Mouse (Mus musculus): ENCODE results near the gene F3. TPM values are rescaled to one million over a fixed set of nuclear protein-coding genes. Genes with fewer than 3 reads are reported as not detected.
A peak's percentile ranks its signal among the peaks of the same experiment; 100 is the strongest.
"Not testable (repeated sequence)": the region's sequence is repeated elsewhere in the genome, so short reads cannot be mapped to it uniquely, and the experiment has no call there.

Gene F3
- total and polyA plus RNA-seq, 3 experiments = not detected

GRCm38 (mm10) chr3:121737901-121738300 lies 14.6 kb downstream of the F3 start:
- no peaks in the 10 kb centered on the region for H3K4me1 ChIP-seq (ENCODE audit: control insufficient read depth in 1 of 2, insufficient read depth in 2 of 2, low read length in 2 of 2)
- no peak for TF ChIP-seq MXI1 (IDR thresholded peaks at IDR 0.05; ENCODE audit: low read depth, low read length)
- TF ChIP-seq RAD21 (IDR thresholded peaks at IDR 0.05; ENCODE audit: low read depth, low read length) = no peak
- no peak for TF ChIP-seq SMC3 (IDR thresholded peaks at IDR 0.05; ENCODE audit: low read depth, low read length)
- H3K4me3 ChIP-seq (ENCODE audit: control insufficient read depth in 1 of 2, insufficient read depth in 1 of 2, low read depth in 2 of 2, low read length in 2 of 2) = no peak overlapping the region
- H3K9ac ChIP-seq (ENCODE audit: control insufficient read depth, low read depth, low read length, poor library complexity, severe bottlenecking) = no peak overlapping the region
- no peaks in the 10 kb centered on the region for H3K27me3 ChIP-seq (ENCODE audit: control insufficient read depth in 1 of 2, insufficient read depth in 2 of 2, low read length in 2 of 2)
- no peaks in the 10 kb centered on the region for H3K36me3 ChIP-seq (ENCODE audit: control insufficient read depth in 1 of 2, insufficient read depth in 2 of 2, low read length in 2 of 2)
- no peak for DNase-seq (ENCODE audit: low read depth, low spot score)
- no peaks in the 10 kb centered on the region for H3K79me2 ChIP-seq (ENCODE audit: control insufficient read depth, insufficient read depth, low read length, poor library complexity)
- no peak overlapping the region for H3K27ac ChIP-seq (ENCODE audit: control insufficient read depth, low read depth, low read length)
- no peaks in the 10 kb centered on the region for H3K9me3 ChIP-seq (replicated peaks; ENCODE audit: insufficient read depth, low read length)

GRCm38 (mm10) chr3:121738742-121739342 lies 15.5 kb downstream of the F3 start:
- H3K27ac ChIP-seq (ENCODE audit: control insufficient read depth, low read depth, low read length) = no peak overlapping the region
- H3K36me3 ChIP-seq (ENCODE audit: control insufficient read depth in 1 of 2, insufficient read depth in 2 of 2, low read length in 2 of 2) = no peaks in the 10 kb centered on the region
- H3K4me3 ChIP-seq (ENCODE audit: control insufficient read depth in 1 of 2, insufficient read depth in 1 of 2, low read depth in 2 of 2, low read length in 2 of 2) = no peak overlapping the region
- no peak overlapping the region for H3K9ac ChIP-seq (ENCODE audit: control insufficient read depth, low read depth, low read length, poor library complexity, severe bottlenecking)
- H3K27me3 ChIP-seq (ENCODE audit: control insufficient read depth in 1 of 2, insufficient read depth in 2 of 2, low read length in 2 of 2) = no peaks in the 10 kb centered on the region
- H3K79me2 ChIP-seq (ENCODE audit: control insufficient read depth, insufficient read depth, low read length, poor library complexity) = no peaks in the 10 kb centered on the region
- no peak for TF ChIP-seq SMC3 (IDR thresholded peaks at IDR 0.05; ENCODE audit: low read depth, low read length)
- H3K4me1 ChIP-seq (ENCODE audit: control insufficient read depth in 1 of 2, insufficient read depth in 2 of 2, low read length in 2 of 2) = no peaks in the 10 kb centered on the region
- DNase-seq (ENCODE audit: low read depth, low spot score) = no peak
- H3K9me3 ChIP-seq (replicated peaks; ENCODE audit: insufficient read depth, low read length) = no peaks in the 10 kb centered on the region

DNA sequence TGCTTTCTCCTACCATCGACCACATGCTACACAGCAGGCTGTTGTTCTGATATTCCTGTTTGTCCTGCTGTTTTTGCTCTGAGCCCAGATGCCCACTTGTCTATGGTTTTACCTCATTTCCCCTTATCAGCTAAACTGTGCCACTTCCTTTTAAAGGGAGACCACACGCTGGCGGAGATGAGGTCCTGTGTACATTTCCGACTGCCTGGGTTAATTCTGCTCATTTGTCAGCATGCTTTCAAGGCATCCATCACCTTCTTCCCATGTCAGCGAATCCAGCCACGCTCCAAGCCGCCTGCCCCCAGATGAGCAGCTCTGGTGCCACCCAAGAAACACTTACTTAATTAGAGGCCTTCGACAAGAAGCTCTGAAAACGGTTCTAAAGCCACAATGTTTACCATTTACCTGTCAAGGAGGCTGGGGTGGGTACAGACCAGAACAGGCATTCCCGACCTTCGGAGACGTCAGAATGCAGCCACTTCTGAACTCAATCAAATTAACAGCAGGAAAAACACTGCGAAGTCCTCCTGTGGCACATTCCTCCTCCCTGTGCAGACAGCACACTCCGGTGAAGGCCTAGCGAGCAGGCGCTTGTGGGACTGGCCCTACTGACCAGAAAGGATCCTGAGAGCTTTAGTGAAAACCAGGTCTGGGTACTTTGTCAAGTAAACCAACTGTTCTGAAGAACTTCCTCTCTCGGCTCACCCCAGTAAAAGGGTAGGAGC lies 16.3 kb downstream of the F3 start:
- no peaks in the 10 kb centered on the region for H3K9me3 ChIP-seq (replicated peaks; ENCODE audit: insufficient read depth, low read length)
- H3K4me3 ChIP-seq (ENCODE audit: control insufficient read depth in 1 of 2, insufficient read depth in 1 of 2, low read depth in 2 of 2, low read length in 2 of 2) = no peak overlapping the region
- no peak overlapping the region for H3K9ac ChIP-seq (ENCODE audit: control insufficient read depth, low read depth, low read length, poor library complexity, severe bottlenecking)
- H3K27ac ChIP-seq (ENCODE audit: control insufficient read depth, low read depth, low read length) = no peak overlapping the region
- H3K27me3 ChIP-seq (ENCODE audit: control insufficient read depth in 1 of 2, insufficient read depth in 2 of 2, low read length in 2 of 2) = no peaks in the 10 kb centered on the region
- H3K4me1 ChIP-seq (ENCODE audit: control insufficient read depth in 1 of 2, insufficient read depth in 2 of 2, low read length in 2 of 2) = no peaks in the 10 kb centered on the region
- DNase-seq (ENCODE audit: low read depth, low spot score) = peak; percentile 11
- TF ChIP-seq JUND (IDR thresholded peaks at IDR 0.05; ENCODE audit: low read depth, low read length) (no peak), MAFK (IDR thresholded peaks at IDR 0.05; ENCODE audit: borderline replicate concordance, low read depth, low read length) (no peak), GATA1 (IDR thresholded peaks at IDR 0.05; ENCODE audit: low read depth, low read length) (no peak), NELFE (IDR thresholded peaks at IDR 0.05; ENCODE audit: low read depth, low read length) (no peak), GABPA (IDR thresholded peaks at IDR 0.05; ENCODE audit: low read depth, low read length) (no peak), MXI1 (IDR thresholded peaks at IDR 0.05; ENCODE audit: low read depth, low read length) (no peak), POLR2A (IDR thresholded peaks at IDR 0.05; ENCODE audit: control insufficient read depth in 1 of 2, insufficient read depth in 1 of 2, low read depth in 1 of 2, low read length in 2 of 2, poor library complexity in 1 of 2) (no peak), RCOR1 (IDR thresholded peaks at IDR 0.05; ENCODE audit: low read depth, low read length) (no peak), ZC3H11A (IDR thresholded peaks at IDR 0.05; ENCODE audit: low read depth, low read length) (no peak), ZNF384 (IDR thresholded peaks at IDR 0.05; ENCODE audit: low read depth, low read length) (no peak)
- no peaks in the 10 kb centered on the region for H3K36me3 ChIP-seq (ENCODE audit: control insufficient read depth in 1 of 2, insufficient read depth in 2 of 2, low read length in 2 of 2)
- H3K79me2 ChIP-seq (ENCODE audit: control insufficient read depth, insufficient read depth, low read length, poor library complexity) = no peaks in the 10 kb centered on the region

- not testable (repeated sequence) for H3K27ac ChIP-seq (ENCODE audit: control insufficient read depth, low read depth, low read length); H3K4me3 ChIP-seq (ENCODE audit: control insufficient read depth in 1 of 2, insufficient read depth in 1 of 2, low read depth in 2 of 2, low read length in 2 of 2); H3K4me1 ChIP-seq (ENCODE audit: control insufficient read depth in 1 of 2, insufficient read depth in 2 of 2, low read length in 2 of 2)
Observed at GRCm38 (mm10) chr3:121741186-121741848, 18.0 kb downstream of the F3 start.

GRCm38 (mm10) chr3:121754319-121755090 lies 31.2 kb downstream of the F3 start:
- H3K79me2 ChIP-seq (ENCODE audit: control insufficient read depth, insufficient read depth, low read length, poor library complexity); H3K36me3 ChIP-seq (ENCODE audit: control insufficient read depth in 1 of 2, insufficient read depth in 2 of 2, low read length in 2 of 2); H3K27ac ChIP-seq (ENCODE audit: control insufficient read depth, low read depth, low read length); H3K9me3 ChIP-seq (replicated peaks; ENCODE audit: insufficient read depth, low read length); H3K27me3 ChIP-seq (ENCODE audit: control insufficient read depth in 1 of 2, insufficient read depth in 2 of 2, low read length in 2 of 2); H3K4me3 ChIP-seq (ENCODE audit: control insufficient read depth in 1 of 2, insufficient read depth in 1 of 2, low read depth in 2 of 2, low read length in 2 of 2); H3K4me1 ChIP-seq (ENCODE audit: control insufficient read depth in 1 of 2, insufficient read depth in 2 of 2, low read length in 2 of 2); H3K9ac ChIP-seq (ENCODE audit: control insufficient read depth, low read depth, low read length, poor library complexity, severe bottlenecking): not testable (repeated sequence)
- peak; percentile 3 for DNase-seq (ENCODE audit: low read depth, low spot score)

More at GRCm38 (mm10) chr3:121741186-121741848, 18.0 kb downstream of the F3 start:
- H3K36me3 ChIP-seq (ENCODE audit: control insufficient read depth in 1 of 2, insufficient read depth in 2 of 2, low read length in 2 of 2); DNase-seq (ENCODE audit: low read depth, low spot score); H3K9me3 ChIP-seq (replicated peaks; ENCODE audit: insufficient read depth, low read length); H3K79me2 ChIP-seq (ENCODE audit: control insufficient read depth, insufficient read depth, low read length, poor library complexity); H3K9ac ChIP-seq (ENCODE audit: control insufficient read depth, low read depth, low read length, poor library complexity, severe bottlenecking); H3K27me3 ChIP-seq (ENCODE audit: control insufficient read depth in 1 of 2, insufficient read depth in 2 of 2, low read length in 2 of 2): not testable (repeated sequence)

Data from MEL (cell line).